Mouse (Mus musculus) frontal cortex, postnatal 25 days (tissue): ENCODE data around the gene Fam129a.

Experiments
- DNase-seq, 2 experiments: peaks; one replicate each; pipeline ENCODE4 v3.0.0; 2022; ENCODE audit warnings: low spot score in 2 of 2

Fam129a gene

GRCm38 (mm10) chr1:151570981-151571837 is at the start of gene Fam129a:
TSS of gene Fam129a (plus strand) at chr1:151571186.
- peak in 1 of 2 experiments; percentile 8 for DNase-seq

GRCm38 (mm10) chr1:151526701-151527100 is 44.3 kb upstream of the Fam129a start:
- DNase-seq, result no peak

GRCm38 (mm10) chr1:151543796-151544477 is 27.0 kb upstream of the Fam129a start:
- DNase-seq, result no peak

- no peak for DNase-seq
Observed at GRCm38 (mm10) chr1:151544581-151544980, 26.4 kb upstream of the Fam129a start.

- no peak for DNase-seq
Observed at GRCm38 (mm10) chr1:151545571-151545970, 25.4 kb upstream of the Fam129a start.

GRCm38 (mm10) chr1:151548896-151549610 is 21.9 kb upstream of the Fam129a start:
- no peak for DNase-seq

GRCm38 (mm10) chr1:151549794-151550193 is 21.2 kb upstream of the Fam129a start:
- no peak for DNase-seq

- DNase-seq, result no peak
Observed at GRCm38 (mm10) chr1:151550587-151551479, 20.2 kb upstream of the Fam129a start.

- no peak for DNase-seq
Observed at GRCm38 (mm10) chr1:151560536-151560935, 10.4 kb upstream of the Fam129a start.

- DNase-seq, result no peak
Observed at GRCm38 (mm10) chr1:151563401-151563800, 7.6 kb upstream of the Fam129a start.

GRCm38 (mm10) chr1:151563893-151564292 is 7.1 kb upstream of the Fam129a start:
- DNase-seq, result no peak

GRCm38 (mm10) chr1:151564377-151564776 is 6.6 kb upstream of the Fam129a start:
- peak; percentile 53 to 68 for DNase-seq

- no peak for DNase-seq
Observed at GRCm38 (mm10) chr1:151568682-151569081, 2.3 kb upstream of the Fam129a start.

- no peak for DNase-seq
Observed at GRCm38 (mm10) chr1:151571838-151572578, 1.0 kb downstream of the Fam129a start.

GRCm38 (mm10) chr1:151572601-151573320 is 1.8 kb downstream of the Fam129a start:
- DNase-seq, result no peak

GRCm38 (mm10) chr1:151580200-151580982 is 9.4 kb downstream of the Fam129a start:
- DNase-seq, result no peak

- DNase-seq, result no peak
Observed at GRCm38 (mm10) chr1:151581454-151581853, 10.5 kb downstream of the Fam129a start.

GRCm38 (mm10) chr1:151581977-151582376 is 11.0 kb downstream of the Fam129a start:
- DNase-seq, result no peak
